Mouse (Mus musculus) MEL (cell line): Measurements from ENCODE around the gene Gpd1l.

Experiments used
- KAT2A ChIP-seq: conservative IDR thresholded peaks from 2 replicates; pipeline ENCODE4 v1.6.1; 2012; ENCODE audit warnings: low read depth, low read length, improper control_type of control experiment, inconsistent platforms
- USF1 ChIP-seq: IDR thresholded peaks from 2 replicates; pipeline ENCODE4 v1.6.1; 2014; ENCODE audit warnings: low read depth, mild to moderate bottlenecking, inconsistent platforms, low read length, improper control_type of control experiment, moderate library complexity

DNA sequence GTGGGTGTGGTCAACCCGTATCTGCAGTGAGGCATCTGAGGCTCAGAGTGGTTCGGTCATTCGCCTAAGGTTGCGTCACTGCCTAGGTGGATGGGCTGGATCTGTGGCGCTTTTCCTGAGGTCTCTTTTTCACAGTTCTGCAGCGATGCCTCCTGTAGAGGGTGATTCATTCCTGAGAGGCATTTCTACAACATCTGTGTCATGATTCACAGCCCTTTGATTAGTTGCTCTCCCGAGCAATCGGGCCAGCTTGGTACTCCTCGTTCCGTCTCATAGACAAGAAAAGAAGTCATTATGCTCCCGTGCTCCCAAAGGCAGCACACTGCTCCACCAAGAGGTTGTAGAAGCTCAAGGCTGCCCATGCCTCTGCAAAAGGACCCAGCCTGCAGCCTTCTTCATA, 78.5 kb downstream of the Gpd1l start:
- TF ChIP-seq USF1 (no peak), KAT2A (no peak)
